Mouse (Mus musculus) urinary bladder, postnatal 4 days (tissue): ENCODE measurements at regions not wholly inside any gene's neighbourhood (a gene's known extent, or its start where the extent isn't known, plus 50 kb on each side); places are given as distances from the start of the nearest gene placed in this dataset.

Source experiments
- DNase-seq, 2 experiments: peaks; one replicate each; pipeline ENCODE4 v3.0.0; 2021 to 2022; ENCODE audit warnings: low spot score in 2 of 2

- DNase-seq = no peak
These were observed 287.2 kb upstream of the Xrcc4 start for GRCm38 (mm10) chr13:90376619-90377018.

- no peak for DNase-seq
These were observed 286.8 kb upstream of the Xrcc4 start for GRCm38 (mm10) chr13:90376207-90376606.

- no peak for DNase-seq
These were observed 282.2 kb upstream of the Xrcc4 start for GRCm38 (mm10) chr13:90371415-90372150.

GRCm38 (mm10) chr13:90370746-90371414 lies 281.5 kb upstream of the Xrcc4 start:
- DNase-seq = no peak

GRCm38 (mm10) chr13:90364518-90365027 lies 275.2 kb upstream of the Xrcc4 start:
- DNase-seq = no peak

- no peak for DNase-seq
These were observed 270.6 kb upstream of the Xrcc4 start for GRCm38 (mm10) chr13:90359861-90360601.

GRCm38 (mm10) chr13:90358149-90358548 lies 268.7 kb upstream of the Xrcc4 start:
- DNase-seq = no peak

GRCm38 (mm10) chr13:90355602-90356001 lies 266.2 kb upstream of the Xrcc4 start:
- no peak for DNase-seq

GRCm38 (mm10) chr13:90342823-90343222 lies 253.4 kb upstream of the Xrcc4 start:
- no peak for DNase-seq

GRCm38 (mm10) chr13:90341597-90342212 lies 252.3 kb upstream of the Xrcc4 start:
- no peak for DNase-seq

- DNase-seq = no peak
These were observed 251.3 kb upstream of the Xrcc4 start for GRCm38 (mm10) chr13:90340647-90341160.

GRCm38 (mm10) chr13:90337591-90337990 lies 248.2 kb upstream of the Xrcc4 start:
- no peak for DNase-seq

- no peak for DNase-seq
These were observed 246.3 kb upstream of the Xrcc4 start for GRCm38 (mm10) chr13:90335741-90336037.

GRCm38 (mm10) chr13:90334934-90335740 lies 245.7 kb upstream of the Xrcc4 start:
- DNase-seq = no peak

GRCm38 (mm10) chr13:90334286-90334685 lies 244.9 kb upstream of the Xrcc4 start:
- DNase-seq = no peak

GRCm38 (mm10) chr13:90325226-90325625 lies 235.8 kb upstream of the Xrcc4 start:
- DNase-seq = no peak

GRCm38 (mm10) chr13:90313209-90313978 lies 224.0 kb upstream of the Xrcc4 start:
- no peak for DNase-seq

GRCm38 (mm10) chr13:90310482-90310881 lies 221.1 kb upstream of the Xrcc4 start:
- no peak for DNase-seq

- DNase-seq = no peak
These were observed 211.1 kb upstream of the Xrcc4 start for GRCm38 (mm10) chr13:90300481-90300880.

GRCm38 (mm10) chr13:90294648-90295007 lies 205.2 kb upstream of the Xrcc4 start:
- DNase-seq = no peak
